Mouse (Mus musculus) naive thymus-derived CD4-positive, alpha-beta T cell, adult 5 months (primary cell): ENCODE measurements around the gene St6galnac6. TPM values are rescaled to one million over a fixed set of nuclear protein-coding genes. Genes with fewer than 3 reads are reported as not detected.

Experiments used
- polyA plus RNA-seq: library from polyadenylated mRNA; unstranded; fragments of 100-300 nt; shearing (Covaris generic); gene quantifications from one replicate; pipeline ENCODE4 v1.2.1, GENCODE M21; 2017

St6galnac6 gene
- polyA plus RNA-seq: 1.1 TPM

GRCm38 (mm10) chr2:32599409-32599808 is at the start of gene St6galnac6:
Gene St6galnac6, plus strand, starts transcription at chr2:32599709.

GRCm38 (mm10) chr2:32570698-32571494 is 28.6 kb upstream of the St6galnac6 start, which contains the start of gene Dpm2:
Gene Dpm2, plus strand, starts transcription at chr2:32570858.

DNA sequence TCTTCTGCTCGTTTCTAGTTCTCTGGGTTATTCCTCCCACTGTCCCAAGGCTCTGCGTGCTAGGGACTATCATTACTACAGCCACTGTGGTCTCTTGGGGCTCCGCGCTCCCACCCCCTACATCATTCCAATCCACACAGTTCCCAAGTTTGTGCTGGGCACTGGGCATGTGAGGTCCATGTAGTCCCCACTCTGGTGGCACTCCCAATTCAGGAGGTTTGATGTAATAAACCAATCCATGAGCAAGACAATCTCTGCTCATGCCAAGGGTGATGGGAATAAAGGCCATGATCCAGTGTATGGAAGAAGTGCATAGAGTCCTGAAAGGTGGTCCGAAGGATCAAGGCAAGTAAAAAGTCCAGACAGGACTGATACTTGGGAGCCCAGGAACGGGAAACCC is 25.0 kb upstream of the St6galnac6 start, which contains the start of gene Pip5kl1:
TSS of gene Pip5kl1 (plus strand) at position 301 of the 400 bp plus-strand sequence.

GRCm38 (mm10) chr2:32575586-32576160 is 23.8 kb upstream of the St6galnac6 start, which contains the start of gene 9430097D07Rik:
Gene 9430097D07Rik, minus strand, starts transcription at chr2:32575684.

DNA sequence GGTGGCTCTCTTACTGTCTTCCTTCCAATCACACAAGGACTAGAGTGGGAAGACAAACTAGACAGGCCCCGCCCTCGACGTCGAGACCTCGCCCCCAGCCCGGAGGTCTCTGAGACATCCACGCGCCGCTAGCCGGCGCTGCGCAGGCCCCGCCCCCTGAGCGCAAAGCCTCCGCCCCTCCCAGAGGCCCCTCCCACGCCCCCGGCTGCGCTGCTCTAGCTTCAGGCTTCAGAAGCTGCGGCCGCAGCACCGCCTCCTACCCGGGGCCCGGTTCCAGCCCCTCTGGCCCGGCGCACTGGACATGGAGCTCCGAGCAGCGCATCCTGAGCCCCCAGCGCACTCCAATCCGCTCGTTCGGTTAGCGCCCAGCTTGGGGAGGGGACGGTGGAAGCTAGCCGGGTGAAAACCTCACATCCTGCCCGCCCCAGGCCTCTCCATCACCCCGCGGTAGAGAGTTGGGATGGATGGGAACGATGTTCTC is 12.6 kb upstream of the St6galnac6 start, which contains the start of gene St6galnac4:
TSS of gene St6galnac4 (plus strand) at position 225 of the 481 bp plus-strand sequence.

DNA sequence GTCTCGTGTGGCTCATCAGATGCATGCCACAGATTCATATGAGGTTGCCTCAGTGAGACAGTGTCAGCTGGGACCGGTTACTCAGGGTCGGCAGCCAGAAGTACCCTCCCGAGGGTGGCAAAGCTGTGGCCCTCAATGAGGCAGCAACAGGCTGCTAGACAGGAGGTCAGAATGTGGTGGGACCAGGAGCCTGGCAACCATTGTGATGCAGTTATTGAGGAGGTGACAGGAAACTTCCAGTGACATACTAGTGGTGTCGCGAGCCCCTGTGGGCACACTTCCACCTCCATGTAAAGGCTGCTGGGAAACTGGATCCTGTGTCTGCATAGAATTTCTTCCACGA is 22.0 kb downstream of the St6galnac6 start, which contains the start of gene Ak1:
TSS of gene Ak1 (plus strand) at position 242 of the 343 bp plus-strand sequence.

DNA sequence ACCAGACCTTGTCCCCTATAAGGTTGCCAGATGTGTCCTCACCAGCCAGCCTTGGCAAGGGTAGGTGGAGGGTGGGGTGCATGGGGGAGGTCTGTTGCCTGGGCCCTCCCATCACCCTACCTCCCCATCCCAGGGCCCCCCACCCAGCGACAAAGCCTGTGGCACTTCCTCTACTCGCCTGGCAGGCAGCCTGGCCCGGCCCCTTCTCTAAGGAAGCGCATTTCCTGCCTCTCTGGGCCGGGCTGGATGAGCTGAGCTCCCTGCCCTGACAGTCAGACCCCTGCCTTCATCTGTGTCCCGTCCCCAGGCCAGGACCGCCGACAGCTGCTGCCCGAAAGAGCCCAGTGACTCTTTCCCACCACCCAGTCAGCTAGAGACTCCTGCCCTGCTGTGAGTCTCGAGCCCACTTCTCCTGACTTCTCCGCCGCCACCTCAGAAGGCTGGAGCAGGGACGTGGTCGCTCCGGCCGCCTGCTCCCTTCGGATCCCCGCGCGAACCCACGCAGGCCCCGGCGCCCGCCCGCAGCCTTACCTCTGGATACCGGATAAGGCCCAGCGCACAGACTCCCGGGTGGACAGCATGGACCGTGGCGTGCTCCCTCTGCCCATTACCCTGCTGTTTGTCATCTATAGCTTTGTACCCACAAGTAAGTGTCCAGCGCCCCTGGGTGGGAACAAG is 47.0 kb downstream of the St6galnac6 start, which contains the start of gene Eng:
TSS of gene Eng (plus strand) at position 217 of the 678 bp plus-strand sequence.

Other genes starting within 250 kb of the St6galnac6 start
- 127 TPM for gene Ciz1, start 247.4 kb upstream of the St6galnac6 start, polyA plus RNA-seq
- gene Dnm1, start 246.4 kb upstream of the St6galnac6 start, polyA plus RNA-seq: not detected
- 32.4 TPM for gene 1110008P14Rik, start 217.8 kb upstream of the St6galnac6 start, polyA plus RNA-seq
- not detected for gene Lcn2, start 211.5 kb upstream of the St6galnac6 start, polyA plus RNA-seq
- gene Ptges2, start 203.8 kb upstream of the St6galnac6 start, polyA plus RNA-seq: 10.6 TPM
- 12.0 TPM for gene Naif1, start 149.3 kb upstream of the St6galnac6 start, polyA plus RNA-seq
- gene Slc25a25, start 148.3 kb upstream of the St6galnac6 start, polyA plus RNA-seq: 103 TPM
- gene Fam102a, start 64.4 kb upstream of the St6galnac6 start, polyA plus RNA-seq: 153 TPM
- 76.8 TPM for gene Dpm2, start 28.9 kb upstream of the St6galnac6 start, polyA plus RNA-seq
- not detected for gene Pip5kl1, start 24.9 kb upstream of the St6galnac6 start, polyA plus RNA-seq
- gene 9430097D07Rik, start 24.0 kb upstream of the St6galnac6 start, polyA plus RNA-seq: not detected
- 15.0 TPM for gene St6galnac4, start 12.6 kb upstream of the St6galnac6 start, polyA plus RNA-seq
- gene Ak1, start 22.0 kb downstream of the St6galnac6 start, polyA plus RNA-seq: not detected
- 0.26 TPM for gene Eng, start 46.9 kb downstream of the St6galnac6 start, polyA plus RNA-seq
- gene Fpgs, start 104.4 kb downstream of the St6galnac6 start, polyA plus RNA-seq: 26.8 TPM
- 190 TPM for gene Cdk9, start 113.4 kb downstream of the St6galnac6 start, polyA plus RNA-seq
- gene Sh2d3c, start 121.3 kb downstream of the St6galnac6 start, polyA plus RNA-seq: 58.0 TPM
- not detected for gene 6330409D20Rik, start 141.3 kb downstream of the St6galnac6 start, polyA plus RNA-seq
- 41.5 TPM for gene Tor2a, start 157.5 kb downstream of the St6galnac6 start, polyA plus RNA-seq
- gene Ttc16, start 175.9 kb downstream of the St6galnac6 start, polyA plus RNA-seq: not detected
- 3.1 TPM for gene Ptrh1, start 176.1 kb downstream of the St6galnac6 start, polyA plus RNA-seq
- not detected for gene Cfap157, start 184.7 kb downstream of the St6galnac6 start, polyA plus RNA-seq
- gene Stxbp1, start 247.5 kb downstream of the St6galnac6 start, polyA plus RNA-seq: 2.5 TPM